Mouse (Mus musculus) lung, adult 18-20 months (tissue): ENCODE results near the gene Tbc1d30.
A peak's percentile ranks its signal among the peaks of the same experiment; 100 is the strongest.

Source experiments
- DNase-seq, 2 experiments: peaks; one replicate each; pipeline ENCODE4 v3.0.0; 2022; ENCODE audit warnings: mixed read lengths in 2 of 2

Gene Tbc1d30

GRCm38 (mm10) chr10:121351066-121351581 lies at the start of gene Tbc1d30:
Gene Tbc1d30, minus strand, starts transcription at chr10:121351278.
- DNase-seq: peak; percentile 84 to 91

GRCm38 (mm10) chr10:121398599-121398998 lies 47.5 kb upstream of the Tbc1d30 start:
- DNase-seq: no peak

GRCm38 (mm10) chr10:121395542-121396176 lies 44.6 kb upstream of the Tbc1d30 start:
- peak in 1 of 2 experiments; percentile 31 for DNase-seq

GRCm38 (mm10) chr10:121394789-121395325 lies 43.8 kb upstream of the Tbc1d30 start:
- DNase-seq: no peak

GRCm38 (mm10) chr10:121394270-121394669 lies 43.2 kb upstream of the Tbc1d30 start:
- no peak for DNase-seq

GRCm38 (mm10) chr10:121391901-121392300 lies 40.8 kb upstream of the Tbc1d30 start:
- DNase-seq: no peak

- peak in 1 of 2 experiments; percentile 54 for DNase-seq
Measured at GRCm38 (mm10) chr10:121390602-121391001, 39.5 kb upstream of the Tbc1d30 start.

GRCm38 (mm10) chr10:121386347-121386746 lies 35.3 kb upstream of the Tbc1d30 start:
- DNase-seq: no peak

- no peak for DNase-seq
Measured at GRCm38 (mm10) chr10:121385695-121386094, 34.6 kb upstream of the Tbc1d30 start.

- peak in 1 of 2 experiments; percentile 58 for DNase-seq
Measured at GRCm38 (mm10) chr10:121384710-121385109, 33.6 kb upstream of the Tbc1d30 start.

GRCm38 (mm10) chr10:121381280-121381679 lies 30.2 kb upstream of the Tbc1d30 start:
- DNase-seq: no peak

GRCm38 (mm10) chr10:121379387-121379786 lies 28.3 kb upstream of the Tbc1d30 start:
- DNase-seq: no peak

- peak; percentile 40 to 43 for DNase-seq
Measured at GRCm38 (mm10) chr10:121376530-121377271, 25.6 kb upstream of the Tbc1d30 start.

- no peak for DNase-seq
Measured at GRCm38 (mm10) chr10:121375649-121376493, 24.8 kb upstream of the Tbc1d30 start.

GRCm38 (mm10) chr10:121374693-121375620 lies 23.9 kb upstream of the Tbc1d30 start:
- DNase-seq: peak; percentile 46 to 53

- no peak for DNase-seq
Measured at GRCm38 (mm10) chr10:121374013-121374412, 22.9 kb upstream of the Tbc1d30 start.

- DNase-seq: peak in 1 of 2 experiments; percentile 35
Measured at GRCm38 (mm10) chr10:121370777-121371176, 19.7 kb upstream of the Tbc1d30 start.

- peak; percentile 63 to 78 for DNase-seq
Measured at GRCm38 (mm10) chr10:121368783-121369465, 17.8 kb upstream of the Tbc1d30 start.

GRCm38 (mm10) chr10:121367780-121368179 lies 16.7 kb upstream of the Tbc1d30 start:
- DNase-seq: no peak

- DNase-seq: no peak
Measured at GRCm38 (mm10) chr10:121367271-121367670, 16.2 kb upstream of the Tbc1d30 start.

GRCm38 (mm10) chr10:121365781-121366272 lies 14.7 kb upstream of the Tbc1d30 start:
- DNase-seq: peak; percentile 57 to 59
